Comparison of ENCODE assay signal across 20 mouse cellular contexts in the genomic region with DNA sequence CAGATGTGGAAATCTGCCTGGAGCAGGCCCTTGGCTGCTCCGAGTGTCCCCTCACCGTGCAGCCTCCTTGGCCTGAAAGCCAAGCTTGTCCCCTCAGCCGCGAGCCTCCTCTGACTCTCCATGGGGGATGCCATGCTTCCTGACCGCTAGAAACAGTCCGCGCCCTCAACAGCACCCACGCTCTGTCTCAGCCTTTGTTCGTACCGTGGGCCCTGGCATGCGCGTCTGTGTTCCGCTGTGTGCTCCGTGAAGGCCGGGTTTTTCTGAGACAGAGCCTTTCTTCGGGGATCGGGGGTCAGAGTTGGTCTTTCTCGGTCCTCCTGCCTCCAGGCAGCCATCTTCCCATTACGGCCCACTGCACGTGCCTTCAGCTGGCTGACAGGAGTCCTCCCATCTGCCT. TPM values are rescaled to one million over a fixed set of nuclear protein-coding genes. Genes with fewer than 3 reads are reported as not detected.
DNase-seq lines count a peak whose midpoint lies in the region; ATAC-seq and TF ChIP-seq lines count a peak whose summit lies in the region.
"Had no signal": no experiment of that assay in that cellular context is flagged by ENCODE, and none has a peak within 500 bp of the region (broad histone marks: within the 10 kb centered on the region; RNA-seq: fewer than 3 reads in every experiment).

No protein-coding gene starts in this region.

- TF ChIP-seq CTCF in midbrain, postnatal 0 days (IDR thresholded peaks at IDR 0.05): no peak

- H3K4me2 ChIP-seq in kidney, embryonic 16.5 days (replicated peaks; ENCODE audit: low read depth, low read length): no peak overlapping the region
- 0 out of 2 replicates have a peak overlapping the region, but pooled peaks have one; percentile 18 for H3K4me2 ChIP-seq in hindbrain, embryonic 13.5 days
- peak overlapping the region; percentile 15; the same call in 1 of the 2 replicates for H3K4me2 ChIP-seq in midbrain, postnatal 0 days (ENCODE audit: low read depth, low read length, poor library complexity, severe bottlenecking)
- H3K4me2 ChIP-seq: embryonic facial prominence, embryonic 13.5 days; lung, embryonic 14.5 days had no signal

- H3K27ac ChIP-seq in kidney, embryonic 16.5 days (ENCODE audit: low read length): no peak overlapping the region
- H3K27ac ChIP-seq in hindbrain, embryonic 13.5 days: peak overlapping the region; percentile 78
- peak overlapping the region; percentile 51 for H3K27ac ChIP-seq in midbrain, postnatal 0 days (ENCODE audit: low read depth, low read length)
- H3K27ac ChIP-seq: embryonic facial prominence, embryonic 13.5 days had no signal

- no peak overlapping the region for H3K9ac ChIP-seq in kidney, embryonic 16.5 days (replicated peaks; ENCODE audit: low read length)
- H3K9ac ChIP-seq in hindbrain, embryonic 13.5 days: peak overlapping the region; percentile 40
- H3K9ac ChIP-seq in midbrain, postnatal 0 days (replicated peaks; ENCODE audit: low read length, poor library complexity, severe bottlenecking): peak overlapping the region; percentile 33; the same call in 1 of the 2 replicates
- H3K9ac ChIP-seq: embryonic facial prominence, embryonic 13.5 days; lung, embryonic 14.5 days had no signal

- intact Hi-C loops in heart, postnatal 36 days (cut with DNase I): loop anchor here (5.0 kb wide), 1 partner anchor 265 kb away; no protein-coding TSS in a partner anchor

- no peaks in the 10 kb centered on the region for H3K9me3 ChIP-seq in kidney, embryonic 16.5 days (ENCODE audit: low read length)
- no peaks in the 10 kb centered on the region for H3K9me3 ChIP-seq in hindbrain, embryonic 13.5 days
- H3K9me3 ChIP-seq in midbrain, postnatal 0 days (ENCODE audit: low read length): no peaks in the 10 kb centered on the region
- H3K9me3 ChIP-seq: embryonic facial prominence, embryonic 13.5 days had no signal

- peaks cover 5% of the 10 kb centered on the region; the same call in 1 of the 2 replicates for H3K27me3 ChIP-seq in kidney, embryonic 16.5 days (ENCODE audit: insufficient read depth, low read length)
- H3K27me3 ChIP-seq in hindbrain, embryonic 13.5 days: 0 out of 2 replicates have a peak, but pooled peaks cover 12% of the 10 kb centered on the region
- no peaks in the 10 kb centered on the region for H3K27me3 ChIP-seq in midbrain, postnatal 0 days (ENCODE audit: insufficient read depth, low read length)

- no peak for DNase-seq in kidney, postnatal 14 days
- peak; percentile 40 for DNase-seq in brain, adult 2 months (ENCODE audit: low read depth, low spot score)
- no peak for DNase-seq in midbrain, postnatal 0 days (ENCODE audit: low spot score)
- DNase-seq in heart, postnatal 36 days: no peak
- DNase-seq in spleen, postnatal 4 days (ENCODE audit: low spot score in 2 of 2): no peak
- no peak for DNase-seq in ovary, postnatal 14 days (ENCODE audit: low spot score)
- DNase-seq: adrenal gland, postnatal 36 days; cerebellum, postnatal 25 days; gastrocnemius, postnatal 36 days; kidney, postnatal 25 days; lung, embryonic 14.5 days; thymus, adult 18-20 months had no signal

- H3K36me3 ChIP-seq in kidney, embryonic 16.5 days (ENCODE audit: insufficient read depth, low read length): no peaks in the 10 kb centered on the region
- H3K36me3 ChIP-seq in hindbrain, embryonic 13.5 days: 0 out of 2 replicates have a peak, but pooled peaks cover 3% of the 10 kb centered on the region
- H3K36me3 ChIP-seq in midbrain, postnatal 0 days (ENCODE audit: insufficient read depth, low read length): no peaks in the 10 kb centered on the region
- H3K36me3 ChIP-seq: embryonic facial prominence, embryonic 13.5 days had no signal

- 43% methylated on average over 20 of the region's 20 CpGs for WGBS in kidney, embryonic 16.5 days
- whole genome bisulfite sequencing in hindbrain, embryonic 13.5 days: 44% methylated on average over 20 of the region's 20 CpGs
- 32% methylated on average over 20 of the region's 20 CpGs for WGBS in midbrain, postnatal 0 days

- H3K4me3 ChIP-seq in kidney, embryonic 16.5 days (ENCODE audit: low read length): no peak overlapping the region
- no peak overlapping the region for H3K4me3 ChIP-seq in hindbrain, embryonic 13.5 days
- H3K4me3 ChIP-seq in midbrain, postnatal 0 days (ENCODE audit: low read depth, low read length): no peak overlapping the region
- H3K4me3 ChIP-seq: embryonic facial prominence, embryonic 13.5 days had no signal

- peaks cover 20% of the 10 kb centered on the region; the same call in 1 of the 2 replicates for H3K4me1 ChIP-seq in kidney, embryonic 16.5 days (ENCODE audit: insufficient read depth, low read length)
- H3K4me1 ChIP-seq in hindbrain, embryonic 13.5 days (replicated peaks): peaks cover 64% of the 10 kb centered on the region
- H3K4me1 ChIP-seq in midbrain, postnatal 0 days (ENCODE audit: insufficient read depth, low read length): peaks cover 14% of the 10 kb centered on the region

- 0 out of 2 replicates have a peak, but pooled peaks have one; percentile 28 for ATAC-seq in kidney, embryonic 16.5 days (ENCODE audit: low FRiP score, low TSS enrichment)
- 0 out of 2 replicates have a peak, but pooled peaks have one; percentile 15 for ATAC-seq in hindbrain, embryonic 13.5 days (ENCODE audit: low FRiP score)
- ATAC-seq in midbrain, postnatal 0 days (ENCODE audit: low FRiP score): no peak
- ATAC-seq: inflammation-experienced regulatory T-cells, adult 6 months had no signal

RNA-seq across cellular contexts. Expression of a gene that starts 12.9 kb away (rescaled TPM):
- polyA plus RNA-seq in kidney, embryonic 16.5 days (2015; fragmentation: Nextera tagmentation; extraction: Ambion mirVana): 0.21 and 0.22 TPM in 2 replicates
- 16.9 and 21.6 TPM in 2 replicates for polyA plus RNA-seq in hindbrain, embryonic 13.5 days (2015; fragmentation: Nextera tagmentation; extraction: Ambion mirVana)
- 349 and 393 TPM in 2 replicates for total RNA-seq in midbrain, postnatal 0 days (2014; rRNA removed)
- 57.0 and 61.8 TPM in 2 replicates for polyA plus RNA-seq in midbrain, postnatal 0 days (2015; fragmentation: Nextera tagmentation; extraction: Ambion mirVana)
- under 1 TPM; 0.22 to 0.24 TPM for total RNA-seq in heart, postnatal 36 days (2021)
- total RNA-seq: gastrocnemius, postnatal 36 days; liver, adult 2 months; megakaryocyte progenitor cell, adult 5-6 weeks had no signal
- polyA plus RNA-seq: C2C12; heart, embryonic 14.5 days; inflammation-experienced regulatory T-cells, adult 6 months; liver, adult 2 months; lung, embryonic 14.5 days had no signal

Comparison
In these comparisons a context has a peak if more than half of its experiments do, and no peak if none do; other contexts are left out.
1. RNA of a gene that starts 12.9 kb away (polyA plus RNA-seq): 57.0 to 61.8 TPM in midbrain, postnatal 0 days and 16.9 to 21.6 TPM in hindbrain, embryonic 13.5 days; 0.21 to 0.22 TPM in kidney, embryonic 16.5 days; every median in the first group is over 10 times any median in the second.